Mouse (Mus musculus): ENCODE measurements around the gene Cacna1c.

DNA sequence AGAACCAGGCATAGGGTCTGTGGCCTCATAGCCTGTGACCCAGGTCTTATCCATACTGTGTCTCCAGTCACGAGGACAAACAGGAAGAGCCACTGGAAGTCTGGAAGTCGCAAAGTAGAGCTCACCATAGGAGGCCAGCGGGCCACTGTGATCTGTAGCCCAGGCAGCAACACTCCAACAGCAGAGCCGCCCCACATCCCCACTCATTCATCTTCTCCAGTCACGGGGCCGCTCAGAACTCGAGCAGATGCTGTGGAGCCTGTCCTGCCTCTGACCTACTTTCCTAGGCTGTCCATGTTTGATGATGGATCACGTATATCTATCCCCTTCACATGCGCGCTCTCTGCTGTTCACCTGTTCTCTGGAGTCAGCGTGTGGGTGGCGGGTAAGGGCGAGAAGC lies 246.0 kb downstream of the Cacna1c start:
- TF ChIP-seq CTCF (IDR thresholded peaks at IDR 0.05; ENCODE audit: low read depth) (no peak), EP300 (IDR thresholded peaks at IDR 0.05; ENCODE audit: low read depth) (no peak)

Measured in liver, postnatal 0 days (tissue).